Mouse (Mus musculus) spleen, adult 2 months (tissue): ENCODE results near the gene Mcts2. TPM values are rescaled to one million over a fixed set of nuclear protein-coding genes. Genes with fewer than 3 reads are reported as not detected.

Experiments
- DNase-seq, 2 experiments: peaks; one replicate each; pipeline versions ENCODE4 v3.0.0 to v3.0.0-alpha.2; 2012 to 2021; ENCODE audit warnings: low spot score in 2 of 2, low read depth in 1 of 2
- H3K27ac ChIP-seq: fragments of 200-500 bp; 2 replicates; pipeline ENCODE4 v1.5.1; 2012; ENCODE audit warnings: low read length, inconsistent platforms; ENCODE audit not compliant: insufficient read depth
- H3K27me3 ChIP-seq: fragments of 200-500 bp; 2 replicates; pipeline ENCODE4 v1.6.1; 2012; ENCODE audit warnings: mild to moderate bottlenecking, moderate library complexity, low read length, inconsistent platforms; ENCODE audit not compliant: control insufficient read depth, insufficient read depth
- H3K36me3 ChIP-seq: fragments of 200-500 bp; 2 replicates; pipeline ENCODE4 v1.6.1; 2012; ENCODE audit warnings: mild to moderate bottlenecking, low read length, inconsistent platforms; ENCODE audit not compliant: control insufficient read depth, insufficient read depth
- H3K4me1 ChIP-seq: fragments of 200-500 bp; 2 replicates; pipeline ENCODE4 v1.6.1; 2011; ENCODE audit warnings: inconsistent platforms; ENCODE audit not compliant: control insufficient read depth, insufficient read depth, insufficient read length
- H3K4me3 ChIP-seq: fragments of 200-500 bp; 2 replicates; pipeline ENCODE4 v1.5.1; 2011; ENCODE audit warnings: mild to moderate bottlenecking, inconsistent platforms; ENCODE audit not compliant: insufficient read depth, insufficient read length; ENCODE audit errors: extremely low read depth
- CTCF ChIP-seq: fragments of 200-500 bp; IDR thresholded peaks from 2 replicates; pipeline ENCODE4 v1.5.1; 2011; ENCODE audit warnings: mild to moderate bottlenecking, inconsistent platforms; ENCODE audit not compliant: insufficient read depth, insufficient read length, insufficient replicate concordance; ENCODE audit errors: extremely low read depth
- POLR2A ChIP-seq: fragments of 200-500 bp; IDR thresholded peaks from 2 replicates; pipeline ENCODE4 v1.6.1; 2011; ENCODE audit warnings: low read depth, low read length, inconsistent platforms
- WGBS: fragments of 180-500 bp; shearing (Covaris S2); methylation state at CpG from one replicate; pipeline ENCODE4 v1.1.7; 2018; 5-methylcytosine and 5-hydroxymethylcytosine counted together
- polyA plus RNA-seq: library from polyadenylated mRNA; depleted of rRNA; stranded (reverse); fragments of >200 nt; gene quantifications from 2 replicates; pipeline ENCODE4 v1.2.3, GENCODE M21; 2012

Gene Mcts2
- polyA plus RNA-seq, 1 experiment, result 1.5 TPM

DNA sequence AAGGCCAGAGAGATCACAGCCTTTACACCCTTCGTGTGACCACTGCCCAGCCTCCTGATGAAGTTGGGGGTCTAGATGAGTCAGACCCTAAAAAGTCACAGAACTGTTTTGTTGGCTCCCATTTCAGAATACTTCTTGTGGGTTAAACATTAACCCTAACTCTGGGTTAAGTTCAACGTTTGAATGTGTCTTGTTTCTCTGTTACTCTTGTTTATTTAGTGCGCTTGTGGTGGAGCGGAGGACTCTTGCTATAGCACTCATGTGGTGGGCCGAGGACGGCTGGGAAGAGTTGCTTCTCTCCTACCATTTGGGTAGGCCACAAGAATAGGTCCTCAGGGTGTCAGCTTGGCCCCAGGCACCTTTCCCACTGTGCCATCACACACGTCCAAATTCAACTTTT, 41.8 kb downstream of the Mcts2 start:
- Histone ChIP-seq H3K27me3 (peaks cover 6% of the 10 kb centered on the region), H3K4me3 (no peak overlapping the region), H3K36me3 (no peaks in the 10 kb centered on the region), H3K27ac (peak overlapping the region; percentile 25; the same call in 1 of the 2 replicates), H3K4me1 (0 out of 2 replicates have a peak, but pooled peaks cover 7% of the 10 kb centered on the region)
- WGBS, result 85% methylated on average over 7 of the region's 7 CpGs
- no peak for TF ChIP-seq POLR2A
- TF ChIP-seq CTCF, result no peak
- DNase-seq, result no peak

GRCm38 (mm10) chr2:152729013-152729635, 42.3 kb downstream of the Mcts2 start:
- WGBS, result 49% methylated on average over 8 of the region's 8 CpGs
- Histone ChIP-seq H3K4me3 (no peak overlapping the region), H3K36me3 (no peaks in the 10 kb centered on the region), H3K27ac (no peak overlapping the region), H3K4me1 (0 out of 2 replicates have a peak, but pooled peaks cover 2% of the 10 kb centered on the region), H3K27me3 (peaks cover 2% of the 10 kb centered on the region; the same call in 1 of the 2 replicates)
- TF ChIP-seq POLR2A (no peak), CTCF (no peak)
- no peak for DNase-seq

DNA sequence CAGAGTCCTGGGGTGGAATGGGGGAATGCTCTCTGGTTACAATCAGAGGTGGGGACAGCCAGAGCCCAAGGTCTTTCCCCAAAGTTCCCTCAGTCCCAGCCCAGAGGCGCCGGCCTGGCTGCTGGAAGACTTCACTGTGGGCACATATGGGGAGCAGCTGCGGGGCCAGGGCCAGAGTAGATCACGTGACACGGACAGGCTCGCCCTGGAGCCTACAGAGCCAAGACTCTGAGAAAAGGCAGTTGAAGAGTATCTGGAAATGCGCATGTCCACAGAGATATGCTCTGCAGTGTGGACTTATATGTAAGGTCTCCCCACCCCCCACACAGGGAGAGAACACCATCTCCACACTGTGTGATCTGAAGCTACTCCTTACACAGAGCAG, 42.8 kb downstream of the Mcts2 start:
- TF ChIP-seq CTCF, result no peak
- no peak for TF ChIP-seq POLR2A
- no peak overlapping the region for H3K4me3 ChIP-seq
- WGBS, result 66% methylated on average over 7 of the region's 7 CpGs
- no peaks in the 10 kb centered on the region for H3K36me3 ChIP-seq
- H3K27ac ChIP-seq, result no peak overlapping the region
- H3K27me3 ChIP-seq, result no peaks in the 10 kb centered on the region
- no peak for DNase-seq
- H3K4me1 ChIP-seq, result no peaks in the 10 kb centered on the region

DNA sequence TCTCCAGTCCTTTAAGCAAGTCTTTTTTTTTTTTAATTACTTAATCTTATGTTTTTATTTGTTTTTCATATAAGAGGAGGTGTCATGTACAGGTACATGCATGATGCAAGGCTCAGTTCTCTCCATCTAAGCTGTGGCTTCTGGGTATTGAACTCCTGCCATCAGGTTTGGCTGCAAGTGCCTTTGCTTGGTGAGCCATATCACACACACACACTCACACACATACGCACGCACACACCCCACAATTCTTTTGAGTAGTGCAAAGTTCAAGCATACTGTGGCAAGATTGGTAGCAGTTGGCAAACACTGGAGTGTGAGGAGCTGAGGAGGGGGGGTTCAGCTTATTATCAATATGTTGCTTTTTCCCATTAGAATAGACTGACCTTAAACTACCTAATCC, 46.4 kb downstream of the Mcts2 start:
- no peak for DNase-seq
- 92% methylated on average over 2 of the region's 2 CpGs for WGBS

GRCm38 (mm10) chr2:152734501-152734900, 47.7 kb downstream of the Mcts2 start:
- no peak overlapping the region for H3K27ac ChIP-seq
- H3K4me3 ChIP-seq, result no peak overlapping the region
- no peak for TF ChIP-seq CTCF
- TF ChIP-seq POLR2A, result no peak
- no peak for DNase-seq
- peaks cover 16% of the 10 kb centered on the region for H3K27me3 ChIP-seq
- peaks cover 15% of the 10 kb centered on the region for H3K4me1 ChIP-seq
- H3K36me3 ChIP-seq, result no peaks in the 10 kb centered on the region
- 36% methylated on average over 10 of the region's 10 CpGs for WGBS

More for the DNA sequence above, 46.4 kb downstream of the Mcts2 start:
- no peaks in the 10 kb centered on the region for H3K36me3 ChIP-seq
- H3K4me3 ChIP-seq, result no peak overlapping the region
- peaks cover 12% of the 10 kb centered on the region for H3K27me3 ChIP-seq
- no peak for TF ChIP-seq CTCF
- TF ChIP-seq POLR2A, result no peak
- H3K27ac ChIP-seq, result no peak overlapping the region
- peaks cover 12% of the 10 kb centered on the region for H3K4me1 ChIP-seq

DNA sequence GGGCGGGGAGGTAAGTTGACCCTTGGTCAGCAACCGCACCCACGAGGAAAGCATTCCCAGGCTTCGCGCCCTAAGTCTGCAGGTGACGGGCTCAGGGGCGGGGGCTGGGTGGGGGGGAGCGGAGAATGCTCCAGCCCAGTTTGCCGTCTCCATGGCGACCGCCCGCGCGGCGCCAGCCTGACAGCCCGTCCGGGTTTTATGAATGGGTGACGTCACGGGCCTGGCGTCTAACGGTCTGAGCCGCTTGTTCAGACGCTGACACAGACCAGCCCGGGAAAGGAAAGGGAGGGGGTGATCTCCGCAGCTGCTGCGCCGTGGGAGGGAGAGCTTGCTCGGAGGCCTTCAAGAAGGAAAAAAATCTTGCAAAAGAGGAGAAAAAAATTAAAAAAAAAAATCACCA, 48.1 kb downstream of the Mcts2 start:
- no peaks in the 10 kb centered on the region for H3K36me3 ChIP-seq
- 1% methylated on average over 28 of the region's 28 CpGs for WGBS
- H3K27ac ChIP-seq, result no peak overlapping the region
- peaks cover 16% of the 10 kb centered on the region for H3K27me3 ChIP-seq
- TF ChIP-seq CTCF, result no peak
- no peak for TF ChIP-seq POLR2A
- peak in 1 of 2 experiments; percentile 55 for DNase-seq
- H3K4me1 ChIP-seq, result peaks cover 18% of the 10 kb centered on the region
- 0 out of 2 replicates have a peak overlapping the region, but pooled peaks have one; percentile 5 for H3K4me3 ChIP-seq

- Histone ChIP-seq H3K4me3 (peak within 1 kb of the TSS; percentile 56), H3K27me3 (peaks cover 16% of the 10 kb centered on the region), H3K4me1 (peaks cover 18% of the 10 kb centered on the region), H3K27ac (peak within 1 kb of the TSS; percentile 51; the same call in 1 of the 2 replicates), H3K36me3 (no peaks in the 10 kb centered on the region)
- under 1% methylated on average over 28 of the region's 28 CpGs for WGBS
- DNase-seq, result peak in 1 of 2 experiments; percentile 23
- TF ChIP-seq CTCF, result no peak
- TF ChIP-seq POLR2A, result peak; percentile 33; the same call in 1 of the 2 replicates
Observed at GRCm38 (mm10) chr2:152736090-152736601, 49.3 kb downstream of the Mcts2 start, which contains the start of gene Id1. Gene Id1 (plus strand): TSS chr2:152736251.
